Mouse (Mus musculus): ENCODE results near the gene Nelfb.

DNA sequence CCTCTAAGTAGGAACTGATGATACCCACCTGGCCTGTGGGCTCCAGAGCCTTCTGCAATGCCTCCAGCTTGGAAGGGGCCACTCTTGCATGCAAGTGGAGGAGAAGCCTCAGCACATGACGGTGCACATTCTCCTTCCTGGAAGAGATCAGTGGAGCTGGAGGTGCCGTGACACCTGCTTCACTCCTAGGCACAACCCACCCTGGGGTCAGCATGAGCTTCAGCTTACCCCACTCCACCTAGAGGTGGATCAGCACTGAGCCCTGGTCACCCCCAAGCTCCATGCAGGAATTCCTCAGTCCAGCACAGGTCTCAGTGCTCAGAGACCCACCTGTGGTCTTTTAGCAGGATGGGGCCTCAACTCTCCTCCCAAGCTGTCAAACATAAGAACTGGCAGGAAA lies 10.7 kb downstream of the Nelfb start:
- no peak for TF ChIP-seq CTCF (IDR thresholded peaks at IDR 0.05; ENCODE audit: low read depth)
- TF ChIP-seq EP300 (IDR thresholded peaks at IDR 0.05; ENCODE audit: low read depth) = no peak
